Mouse (Mus musculus) mouse trophoblast stem cell (cell line): ENCODE measurements around the gene Rasl10b.

ENCODE experiments used
- in situ Hi-C, 2 experiments: fragments of 300-500 bp; cut with MseI, MboI; formaldehyde crosslinking; loops; 2 replicates in 1 of 2; 3 replicates in 1 of 2; pipeline ENCODE4 v1.15.1; 2025

The Rasl10b gene

DNA sequence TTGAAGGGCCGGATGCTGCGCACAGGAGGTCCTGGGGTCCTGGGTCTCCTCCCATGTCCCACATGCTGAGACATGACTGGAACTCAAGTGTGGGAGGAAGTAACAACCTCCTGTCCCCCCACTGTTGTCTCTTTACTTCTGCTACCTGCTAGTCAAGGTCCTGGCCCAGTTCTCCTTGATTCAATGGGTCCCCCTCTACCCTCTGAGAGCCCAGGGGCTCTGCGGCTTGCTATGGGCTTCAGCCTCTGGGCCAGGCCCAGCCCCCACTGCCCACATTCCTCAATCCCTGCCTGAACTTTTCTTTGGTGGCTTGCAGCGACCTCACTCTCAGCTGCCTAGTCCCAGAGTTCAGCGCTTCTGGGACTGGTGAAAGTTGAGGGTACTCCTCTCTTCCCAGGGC is 20.4 kb downstream of the Rasl10b start, which contains the start of gene Gas2l2:
Gene Gas2l2 (minus strand): TSS at position 101 of the 400 bp plus-strand sequence.
- in situ Hi-C loops: no loop called here

GRCm38 (mm10) chr11:83432533-83432932 is 23.6 kb downstream of the Rasl10b start:
- in situ Hi-C loops: no loop called here

- in situ Hi-C loops: loop anchor here in 1 of 2 experiments (5.0 kb wide), 1 partner anchor 35 kb away; the partner anchor contains the start of gene Taf15
These were observed 28.4 kb downstream of the Rasl10b start, which contains the start of gene 1700020L24Rik for GRCm38 (mm10) chr11:83437377-83437776. TSS of gene 1700020L24Rik (plus strand) at chr11:83437677.

DNA sequence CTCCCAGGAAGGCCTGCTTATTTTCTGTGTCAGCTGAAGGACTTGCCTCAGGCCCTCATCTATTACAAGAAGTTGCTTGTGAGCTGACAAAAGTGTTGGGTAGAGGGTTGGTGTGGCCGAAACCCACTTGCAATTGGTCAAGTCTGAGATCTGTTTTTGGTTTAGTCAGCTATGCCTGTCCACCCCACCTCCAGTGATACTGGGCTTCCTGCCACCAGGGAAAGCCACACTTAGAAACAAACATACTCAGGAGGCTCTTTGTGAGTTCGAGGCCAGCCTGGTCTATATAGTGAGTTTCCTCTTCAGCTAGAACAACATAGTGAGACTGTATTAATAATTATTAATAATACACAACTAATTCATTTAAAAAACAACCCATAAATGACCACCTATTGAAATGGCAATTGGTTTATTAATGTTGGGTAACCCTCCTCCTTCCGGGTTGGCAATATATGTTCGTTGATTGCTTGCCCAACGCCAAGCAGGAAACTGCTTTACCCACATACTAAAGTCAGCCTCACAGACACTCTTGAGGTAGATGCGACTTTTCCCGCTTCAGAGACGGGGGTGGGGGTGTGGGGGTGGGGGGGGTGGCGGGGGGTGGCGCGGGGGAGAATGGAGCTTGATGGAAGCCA is 30.6 kb downstream of the Rasl10b start:
- in situ Hi-C loops: loop anchor here in 1 of 2 experiments (5.0 kb wide), 1 partner anchor 33 kb away; the partner anchor contains the start of gene Taf15

GRCm38 (mm10) chr11:83440081-83441064 is 31.4 kb downstream of the Rasl10b start:
- in situ Hi-C loops: no loop called here

- in situ Hi-C loops: no loop called here
These were observed 32.3 kb downstream of the Rasl10b start for GRCm38 (mm10) chr11:83441235-83441634.

DNA sequence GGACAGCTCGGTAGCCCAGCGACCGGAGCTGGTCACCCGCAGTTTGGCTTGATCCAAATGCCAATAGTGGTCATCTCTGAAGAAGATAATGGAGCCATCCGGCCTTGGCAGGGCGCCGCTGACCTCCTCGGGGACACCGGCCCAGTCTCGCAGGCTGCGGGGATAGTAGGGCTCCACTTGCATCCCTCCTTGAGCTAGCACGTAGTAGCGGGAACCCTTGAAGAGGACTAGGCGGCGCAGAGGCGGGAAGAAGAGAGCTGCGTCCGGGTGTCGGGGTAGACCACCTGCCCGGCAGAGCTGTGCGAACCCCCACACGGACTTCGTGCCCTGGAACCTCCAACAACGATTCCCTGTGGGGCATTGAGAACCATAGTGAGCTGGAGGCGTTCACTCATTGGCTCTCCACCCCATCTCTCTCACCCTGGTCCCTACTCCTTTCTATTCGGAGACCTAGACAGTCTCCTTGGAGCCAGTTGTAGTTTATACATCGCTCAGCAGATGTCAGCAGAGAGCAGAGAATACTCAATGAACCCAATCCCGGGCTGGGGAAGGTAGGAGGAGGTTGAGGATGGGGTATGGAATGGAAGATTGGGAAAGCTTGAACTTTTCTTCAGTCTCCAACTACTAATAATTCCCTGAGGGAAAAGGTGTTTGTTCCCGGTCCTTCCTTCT is 33.8 kb downstream of the Rasl10b start:
- in situ Hi-C loops: no loop called here

GRCm38 (mm10) chr11:83443824-83444223 is 34.9 kb downstream of the Rasl10b start:
- in situ Hi-C loops: no loop called here

GRCm38 (mm10) chr11:83445001-83445400 is 36.1 kb downstream of the Rasl10b start:
- in situ Hi-C loops: no loop called here

DNA sequence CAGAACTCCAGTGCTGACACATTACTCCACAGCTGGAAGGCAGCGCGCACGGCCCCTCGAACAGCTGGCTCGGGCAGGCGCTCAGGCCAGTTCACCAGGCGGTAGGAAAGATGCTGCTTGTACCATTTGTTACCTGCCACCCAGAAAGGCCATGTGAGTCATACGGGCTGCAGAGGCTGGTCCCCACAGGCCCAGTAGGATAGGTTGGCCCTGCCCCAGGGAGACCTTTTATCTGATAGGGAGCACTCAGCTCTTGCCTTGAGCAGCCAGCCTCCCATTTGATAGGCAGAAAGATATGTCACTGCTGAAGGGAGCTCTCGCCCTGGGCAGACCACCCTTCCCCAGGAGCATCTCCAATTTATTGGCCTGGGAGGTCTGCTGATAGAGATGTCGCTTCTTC is 38.7 kb downstream of the Rasl10b start:
- in situ Hi-C loops: no loop called here

GRCm38 (mm10) chr11:83448021-83448926 is 39.3 kb downstream of the Rasl10b start:
- in situ Hi-C loops: no loop called here

DNA sequence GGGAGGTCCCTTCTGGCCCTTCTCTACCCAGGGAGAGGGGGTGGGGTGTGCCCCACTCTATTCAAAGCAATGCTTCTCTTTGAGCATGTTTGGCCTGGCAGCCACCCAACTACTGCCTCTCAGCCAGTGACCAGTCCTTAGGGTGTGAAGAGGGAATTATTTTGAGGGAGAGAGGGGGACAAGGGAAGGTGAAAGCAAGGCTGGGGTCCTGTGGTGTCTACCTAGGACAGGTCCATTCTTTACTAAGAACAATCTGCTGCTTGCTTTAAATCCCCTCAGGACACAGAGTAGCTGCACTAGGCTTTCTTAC is 39.9 kb downstream of the Rasl10b start:
- in situ Hi-C loops: no loop called here

GRCm38 (mm10) chr11:83449298-83449697 is 40.4 kb downstream of the Rasl10b start:
- in situ Hi-C loops: no loop called here

DNA sequence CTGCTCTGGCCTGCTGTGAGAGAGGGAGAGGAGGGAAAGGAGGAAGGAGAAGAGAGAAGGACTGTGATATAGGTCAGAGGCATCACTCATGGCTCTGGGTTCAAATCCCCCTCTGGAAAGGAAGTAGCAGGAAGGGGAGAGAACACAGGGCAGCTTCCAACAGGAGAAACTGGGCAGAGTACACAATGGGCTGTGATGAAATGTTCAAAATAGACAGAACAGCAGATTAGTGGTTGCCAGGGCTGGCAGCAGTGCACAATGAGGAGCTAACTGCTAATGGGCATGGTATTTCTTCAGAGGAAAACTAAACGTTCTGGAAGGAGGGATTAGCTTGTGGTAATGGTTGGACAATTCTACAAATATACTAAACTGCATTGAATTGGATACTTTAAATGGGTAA is 41.6 kb downstream of the Rasl10b start:
- in situ Hi-C loops: no loop called here

DNA sequence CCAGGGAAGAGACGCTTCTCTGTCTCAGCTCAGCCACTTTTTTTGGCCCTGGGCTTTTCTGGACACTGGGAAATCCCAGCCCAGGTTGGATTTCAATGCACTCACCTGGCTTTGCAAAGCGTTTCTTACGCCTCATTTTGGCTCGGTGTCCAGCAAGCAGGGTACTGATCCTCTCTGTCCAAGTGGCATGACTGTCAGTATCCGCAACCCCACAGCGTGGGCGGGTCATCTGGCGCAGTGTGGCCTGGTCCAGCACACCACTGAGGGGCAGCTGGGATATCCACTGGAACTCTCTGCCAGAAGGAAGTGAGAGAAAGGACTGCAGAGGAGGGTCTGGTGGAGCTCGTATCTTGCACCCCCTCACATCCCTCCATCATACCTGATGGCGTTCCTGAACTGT is 42.3 kb downstream of the Rasl10b start:
- in situ Hi-C loops: no loop called here

DNA sequence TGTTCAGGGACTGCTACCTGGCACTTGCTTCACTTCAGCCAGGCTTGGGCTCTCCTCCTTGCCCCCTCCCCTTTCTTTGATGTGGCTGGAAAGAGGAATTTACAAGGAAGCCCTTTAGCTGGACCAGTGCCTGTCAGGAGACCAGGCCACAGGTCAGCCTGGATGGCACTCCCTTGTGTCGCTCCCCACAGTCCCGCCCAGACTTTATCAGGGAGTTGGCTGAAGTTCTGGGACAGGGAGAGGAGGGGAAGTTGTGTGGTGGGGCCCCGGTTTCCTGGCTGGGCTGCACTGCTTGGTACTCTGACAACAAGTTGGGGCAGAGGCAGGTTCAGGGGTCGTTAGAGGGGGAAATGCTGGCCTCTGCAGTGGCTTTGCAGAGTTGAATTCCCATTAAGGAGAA is 45.6 kb downstream of the Rasl10b start:
- in situ Hi-C loops: no loop called here

DNA sequence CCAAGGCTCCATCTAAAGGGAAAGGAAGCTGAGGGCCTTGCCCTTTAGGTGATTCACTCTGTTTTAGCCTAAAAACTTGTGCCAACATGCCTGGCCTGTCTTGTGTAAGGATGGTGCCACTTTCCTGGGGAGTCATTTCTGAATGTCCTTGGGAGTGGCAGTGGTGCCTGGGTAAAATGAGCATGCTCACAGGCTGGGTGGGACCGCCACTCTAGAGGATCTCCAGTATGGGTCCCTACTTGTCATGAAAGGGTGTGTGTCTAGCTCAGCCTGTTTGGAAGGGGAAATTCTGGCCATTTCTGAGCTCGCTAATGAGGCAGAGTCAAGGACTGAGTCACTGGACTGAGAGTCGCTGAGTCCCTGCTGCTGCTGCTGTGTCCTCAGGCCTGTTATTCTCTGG is 46.7 kb downstream of the Rasl10b start:
- in situ Hi-C loops: no loop called here

DNA sequence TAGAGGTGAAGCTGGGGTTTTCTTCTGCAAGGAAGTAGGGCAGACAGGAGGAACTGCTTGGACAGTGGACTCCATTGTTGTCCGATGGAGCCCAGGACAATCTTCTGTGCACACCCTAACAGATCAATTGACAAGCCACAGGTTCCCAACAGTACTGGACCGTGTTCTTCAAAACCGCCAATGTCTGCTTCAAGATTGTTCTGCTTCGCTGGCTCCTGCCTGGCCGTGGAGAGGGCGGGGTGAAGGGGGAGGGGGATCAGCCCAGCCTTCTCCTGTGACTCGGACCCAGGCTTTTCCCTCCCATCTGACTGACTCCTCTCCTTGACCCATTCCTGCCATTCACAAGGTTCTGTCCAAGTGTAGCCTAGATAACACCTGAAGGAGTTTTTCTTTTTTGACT is 48.3 kb downstream of the Rasl10b start:
- in situ Hi-C loops: no loop called here

DNA sequence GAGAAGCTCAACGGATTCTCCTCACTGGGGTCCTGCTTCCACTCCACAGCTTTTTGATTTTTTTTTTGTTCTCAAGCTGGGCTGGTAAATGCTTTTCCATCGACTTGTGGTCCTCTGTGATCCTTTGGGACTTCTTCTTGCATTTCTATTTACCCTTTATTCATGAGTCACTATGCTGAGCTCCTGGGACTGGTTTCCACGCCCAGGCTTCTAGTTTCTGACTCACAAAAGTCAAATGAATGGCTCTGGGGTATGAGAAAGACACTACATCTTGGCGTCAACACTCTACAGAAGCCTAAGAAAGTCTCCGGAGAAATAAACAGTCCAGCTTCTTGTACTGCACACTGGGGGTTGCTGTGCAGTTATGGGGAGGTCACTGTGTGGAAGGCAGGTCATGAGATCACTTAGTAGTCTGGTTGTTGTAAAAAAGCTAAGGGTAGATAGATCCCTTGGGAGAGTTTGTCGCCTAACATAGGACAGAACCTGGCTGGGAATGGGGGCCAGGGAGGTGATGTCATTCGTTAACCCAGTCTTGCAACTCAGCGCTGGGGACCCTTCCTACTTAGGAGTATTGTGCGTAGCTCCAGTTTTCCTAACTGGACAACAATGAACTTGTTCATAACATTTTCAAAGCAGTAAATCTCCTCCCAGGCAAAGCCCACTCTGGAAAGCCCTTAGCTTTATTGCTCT is 49.1 kb downstream of the Rasl10b start:
- in situ Hi-C loops: no loop called here

- in situ Hi-C loops: no loop called here
These were observed 52.6 kb downstream of the Rasl10b start for GRCm38 (mm10) chr11:83461462-83462027.
